ENCODE assay signal across 12 mouse cellular contexts in the genomic region with DNA sequence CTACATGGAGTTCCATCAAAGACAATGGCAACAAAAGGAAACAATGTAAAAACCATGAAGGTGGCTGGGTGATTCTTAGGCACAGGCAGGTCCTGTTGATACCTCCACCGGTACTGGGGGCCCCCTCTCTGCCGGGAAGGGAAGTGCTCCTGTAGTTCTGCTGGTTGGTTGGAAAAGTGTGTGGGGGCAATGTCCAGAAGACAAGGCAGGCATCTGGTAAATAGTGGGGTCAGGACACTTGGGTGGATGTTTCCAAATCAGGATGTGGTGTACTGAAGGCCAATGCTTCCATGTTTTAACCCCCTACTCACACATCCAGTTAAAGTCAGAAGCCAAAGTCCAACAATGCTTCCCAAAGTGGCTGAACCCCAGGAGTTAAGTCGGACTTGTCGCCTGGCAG. TPM values are rescaled to one million over a fixed set of nuclear protein-coding genes. Genes with fewer than 3 reads are reported as not detected.
DNase-seq lines count a peak whose midpoint lies in the region; ATAC-seq and TF ChIP-seq lines count a peak whose summit lies in the region.
"Had no signal": no experiment of that assay in that cellular context is flagged by ENCODE, and none has a peak within 500 bp of the region (broad histone marks: within the 10 kb centered on the region; RNA-seq: fewer than 3 reads in every experiment).

No protein-coding gene starts in this region.

- TF ChIP-seq CTCF in midbrain, postnatal 0 days (IDR thresholded peaks at IDR 0.05), result peak; percentile 15; the same call in 1 of the 2 replicates

- no peaks in the 10 kb centered on the region for H3K4me1 ChIP-seq in midbrain, postnatal 0 days (ENCODE audit: insufficient read depth, low read length)
- peaks cover 6% of the 10 kb centered on the region for H3K4me1 ChIP-seq in midbrain, embryonic 10.5 days
- no peaks in the 10 kb centered on the region for H3K4me1 ChIP-seq in liver, embryonic 11.5 days (replicated peaks; ENCODE audit: control insufficient read depth, insufficient read depth, low read length)
- no peaks in the 10 kb centered on the region for H3K4me1 ChIP-seq in midbrain, embryonic 13.5 days (replicated peaks)
- H3K4me1 ChIP-seq: embryonic facial prominence, embryonic 15.5 days had no signal

- H3K4me3 ChIP-seq in midbrain, postnatal 0 days (ENCODE audit: low read depth, low read length), result no peak overlapping the region
- no peak overlapping the region for H3K4me3 ChIP-seq in midbrain, embryonic 10.5 days
- H3K4me3 ChIP-seq in liver, embryonic 11.5 days (ENCODE audit: low read depth, low read length), result no peak overlapping the region
- H3K4me3 ChIP-seq in midbrain, embryonic 13.5 days (replicated peaks), result no peak overlapping the region
- H3K4me3 ChIP-seq: embryonic facial prominence, embryonic 15.5 days; megakaryocyte, embryonic 14.5 days had no signal

- WGBS in midbrain, postnatal 0 days, result 85% methylated on average over 4 of the region's 4 CpGs
- WGBS in midbrain, embryonic 10.5 days, result 84% methylated on average over 4 of the region's 4 CpGs
- WGBS in liver, embryonic 11.5 days, result 74% methylated on average over 4 of the region's 4 CpGs
- 84% methylated on average over 4 of the region's 4 CpGs for WGBS in midbrain, embryonic 13.5 days

- H3K36me3 ChIP-seq in midbrain, postnatal 0 days (ENCODE audit: insufficient read depth, low read length), result no peaks in the 10 kb centered on the region
- H3K36me3 ChIP-seq in midbrain, embryonic 10.5 days, result peaks cover 28% of the 10 kb centered on the region
- no peaks in the 10 kb centered on the region for H3K36me3 ChIP-seq in liver, embryonic 11.5 days (ENCODE audit: control insufficient read depth, insufficient read depth, low read length)
- peaks cover 18% of the 10 kb centered on the region for H3K36me3 ChIP-seq in midbrain, embryonic 13.5 days
- H3K36me3 ChIP-seq: embryonic facial prominence, embryonic 15.5 days had no signal

- H3K9me3 ChIP-seq in midbrain, postnatal 0 days (ENCODE audit: low read length), result no peaks in the 10 kb centered on the region
- no peaks in the 10 kb centered on the region for H3K9me3 ChIP-seq in midbrain, embryonic 10.5 days (replicated peaks)
- H3K9me3 ChIP-seq in liver, embryonic 11.5 days (ENCODE audit: control insufficient read depth, low read length), result peaks cover 2% of the 10 kb centered on the region; the same call in 1 of the 2 replicates
- H3K9me3 ChIP-seq in midbrain, embryonic 13.5 days, result no peaks in the 10 kb centered on the region
- H3K9me3 ChIP-seq: embryonic facial prominence, embryonic 15.5 days; megakaryocyte, embryonic 14.5 days had no signal

- DNase-seq in midbrain, postnatal 0 days (ENCODE audit: low spot score), result no peak
- DNase-seq in midbrain, embryonic 10.5 days (ENCODE audit: low spot score), result no peak
- DNase-seq in R1 (ENCODE audit: low read depth, low spot score), result peak; percentile 63
- no peak for DNase-seq in liver, embryonic 11.5 days (ENCODE audit: low spot score)
- DNase-seq in yolk sac, embryonic 10.5 days (ENCODE audit: low spot score), result peak; percentile 73
- DNase-seq in cerebellum, postnatal 36 days, result no peak
- DNase-seq: gastrocnemius, postnatal 36 days had no signal

- H3K27ac ChIP-seq in midbrain, postnatal 0 days (ENCODE audit: low read depth, low read length), result no peak overlapping the region
- H3K27ac ChIP-seq in midbrain, embryonic 10.5 days (replicated peaks), result no peak overlapping the region
- peak overlapping the region; percentile 25; the same call in 1 of the 2 replicates for H3K27ac ChIP-seq in liver, embryonic 11.5 days (ENCODE audit: low read depth, low read length)
- no peak overlapping the region for H3K27ac ChIP-seq in midbrain, embryonic 13.5 days
- H3K27ac ChIP-seq: embryonic facial prominence, embryonic 15.5 days had no signal

- no peak overlapping the region for H3K4me2 ChIP-seq in midbrain, postnatal 0 days (ENCODE audit: low read depth, low read length, poor library complexity, severe bottlenecking)
- H3K4me2 ChIP-seq in liver, embryonic 11.5 days, result no peak overlapping the region
- H3K4me2 ChIP-seq in midbrain, embryonic 13.5 days (replicated peaks), result no peak overlapping the region
- H3K4me2 ChIP-seq: embryonic facial prominence, embryonic 15.5 days had no signal

- no peaks in the 10 kb centered on the region for H3K27me3 ChIP-seq in midbrain, postnatal 0 days (ENCODE audit: insufficient read depth, low read length)
- H3K27me3 ChIP-seq in midbrain, embryonic 10.5 days (ENCODE audit: low read depth, poor library complexity, severe bottlenecking), result no peaks in the 10 kb centered on the region
- H3K27me3 ChIP-seq in liver, embryonic 11.5 days (replicated peaks; ENCODE audit: control insufficient read depth, insufficient read depth, low read length), result no peaks in the 10 kb centered on the region
- H3K27me3 ChIP-seq in midbrain, embryonic 13.5 days, result no peaks in the 10 kb centered on the region
- H3K27me3 ChIP-seq: embryonic facial prominence, embryonic 15.5 days; megakaryocyte, embryonic 14.5 days had no signal

- ATAC-seq in midbrain, postnatal 0 days (ENCODE audit: low FRiP score), result no peak
- ATAC-seq in liver, embryonic 11.5 days (replicated peaks; ENCODE audit: low FRiP score), result no peak
- no peak for ATAC-seq in midbrain, embryonic 13.5 days
- ATAC-seq: forebrain, embryonic 16.5 days; inflammation-experienced regulatory T-cells, adult 6 months had no signal

- no peak overlapping the region for H3K9ac ChIP-seq in midbrain, postnatal 0 days (replicated peaks; ENCODE audit: low read length, poor library complexity, severe bottlenecking)
- no peak overlapping the region for H3K9ac ChIP-seq in liver, embryonic 11.5 days (ENCODE audit: low read depth, low read length)
- no peak overlapping the region for H3K9ac ChIP-seq in midbrain, embryonic 13.5 days (replicated peaks)
- H3K9ac ChIP-seq: embryonic facial prominence, embryonic 15.5 days had no signal

RNA-seq across cellular contexts. Expression of gene Cdkl4, which starts 17.9 kb away (rescaled TPM):
- 6.9 and 7.9 TPM in 2 replicates for total RNA-seq in midbrain, postnatal 0 days (2014; rRNA removed)
- polyA plus RNA-seq in midbrain, postnatal 0 days (2015; fragmentation: Nextera tagmentation; extraction: Ambion mirVana), result 5.4 and 6.0 TPM in 2 replicates
- polyA plus RNA-seq in midbrain, embryonic 10.5 days (2016; fragmentation: Nextera tagmentation; extraction: Ambion mirVana), result 1.8 and 2.0 TPM in 2 replicates
- polyA plus RNA-seq in liver, embryonic 11.5 days (2014; fragmentation: Nextera tagmentation; extraction: Ambion mirVana), result 0.53 and 0.56 TPM in 2 replicates
- 1.8 and 2.9 TPM in 2 replicates for polyA plus RNA-seq in midbrain, embryonic 13.5 days (2015; fragmentation: Nextera tagmentation; extraction: Ambion mirVana)
- total RNA-seq: gastrocnemius, postnatal 36 days had no signal

Comparison
In these comparisons a context has a peak if more than half of its experiments do, and no peak if none do; other contexts are left out.
1. DNase-seq: peak in R1 (single experiment) and yolk sac, embryonic 10.5 days (single experiment); none in midbrain, postnatal 0 days (single experiment), midbrain, embryonic 10.5 days (single experiment), liver, embryonic 11.5 days (single experiment) and cerebellum, postnatal 36 days (0 of 2).